Mouse (Mus musculus): ENCODE results near the gene Pafah2.

DNA sequence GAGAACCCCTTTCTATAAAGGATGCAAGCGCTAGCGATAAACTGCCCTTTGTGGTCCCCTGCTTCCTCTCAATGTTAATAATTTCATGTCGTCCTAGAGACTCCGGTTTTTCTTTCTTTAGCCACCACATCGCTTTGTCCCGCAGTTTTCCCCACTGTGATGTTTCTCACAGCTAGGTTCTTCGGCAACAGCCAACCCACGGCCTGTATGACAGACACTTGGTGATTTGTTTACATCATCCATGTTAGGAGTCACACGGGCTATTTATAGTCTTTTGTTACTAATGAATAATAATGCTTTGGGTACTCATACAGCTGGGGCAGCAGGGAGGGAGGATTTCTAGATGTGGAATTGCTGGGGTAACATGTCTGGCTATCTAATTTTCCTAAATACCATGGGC lies 55.4 kb downstream of the Pafah2 start:
- TF ChIP-seq CTCF (IDR thresholded peaks at IDR 0.05; ENCODE audit: extremely low read depth, insufficient read depth, insufficient read length, insufficient replicate concordance) = no peak
- no peak for TF ChIP-seq POLR2A (IDR thresholded peaks at IDR 0.05; ENCODE audit: low read depth, low read length)

Data from spleen, adult 2 months (tissue).